Mouse (Mus musculus) spleen, postnatal 36 days (tissue): ENCODE measurements around the gene Palld.

ENCODE experiments used
- DNase-seq, 2 experiments: peaks; one replicate each; pipeline ENCODE4 v3.0.0; 2022; ENCODE audit warnings: low spot score in 2 of 2, mixed read lengths in 1 of 2

Gene Palld

DNA sequence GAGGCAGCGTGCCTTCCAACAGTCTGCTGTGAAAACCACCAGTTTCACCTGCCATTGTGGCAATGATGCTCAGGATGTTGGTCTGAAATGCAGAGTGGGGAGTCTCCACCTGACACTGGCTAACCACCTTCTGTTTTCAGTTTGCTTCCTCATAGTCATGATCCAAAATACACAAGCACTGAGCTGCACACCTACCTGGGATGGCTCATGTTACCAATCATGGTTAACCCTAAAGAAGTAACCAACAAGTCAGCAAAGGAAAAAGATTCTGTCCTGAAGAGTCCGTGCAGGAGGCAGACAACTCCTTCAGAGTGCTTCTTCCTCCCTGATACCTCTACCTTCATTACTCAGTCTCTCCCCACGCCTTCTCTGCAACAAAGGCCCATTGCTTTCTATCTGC is 314.8 kb downstream of the Palld start:
- no peak for DNase-seq

DNA sequence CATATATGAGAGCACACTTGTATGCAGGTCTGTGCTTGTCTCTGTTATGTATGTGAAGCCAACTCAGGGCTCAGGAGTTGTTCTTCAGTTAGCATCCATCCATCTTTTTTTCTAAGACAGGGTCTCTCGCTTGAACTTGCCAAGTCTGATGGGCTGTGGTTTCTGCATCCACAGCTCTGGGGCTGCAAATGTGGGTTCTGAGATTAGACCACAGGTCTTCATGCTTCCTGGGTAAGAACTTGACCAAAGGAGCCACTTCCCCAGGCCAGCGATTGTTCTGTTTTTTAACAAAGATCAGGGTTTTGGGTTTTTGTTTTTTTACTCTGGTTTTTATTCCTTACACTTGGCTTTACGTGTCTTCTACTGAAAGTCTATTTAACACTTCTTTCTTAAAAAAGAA is 316.0 kb downstream of the Palld start:
- no peak for DNase-seq

DNA sequence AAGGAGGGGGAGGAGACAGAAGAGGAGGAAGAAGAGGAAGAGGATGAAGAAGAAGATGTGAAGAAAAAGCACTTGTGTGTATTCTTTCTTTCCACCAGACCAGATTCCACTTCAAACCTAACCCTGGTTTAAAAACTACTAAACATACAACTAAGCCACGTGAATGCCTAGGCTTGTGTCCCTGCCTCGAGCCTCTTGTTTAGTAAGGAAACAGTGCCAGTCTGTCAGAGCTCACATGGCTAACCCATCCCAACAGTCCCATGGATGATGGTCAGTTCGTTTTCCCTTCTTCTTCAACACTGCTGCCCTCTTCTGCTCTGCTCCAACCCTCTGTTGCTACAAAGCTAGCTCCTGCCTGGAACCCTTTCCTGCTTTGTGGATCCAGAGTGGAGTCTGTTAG is 316.7 kb downstream of the Palld start:
- no peak for DNase-seq

DNA sequence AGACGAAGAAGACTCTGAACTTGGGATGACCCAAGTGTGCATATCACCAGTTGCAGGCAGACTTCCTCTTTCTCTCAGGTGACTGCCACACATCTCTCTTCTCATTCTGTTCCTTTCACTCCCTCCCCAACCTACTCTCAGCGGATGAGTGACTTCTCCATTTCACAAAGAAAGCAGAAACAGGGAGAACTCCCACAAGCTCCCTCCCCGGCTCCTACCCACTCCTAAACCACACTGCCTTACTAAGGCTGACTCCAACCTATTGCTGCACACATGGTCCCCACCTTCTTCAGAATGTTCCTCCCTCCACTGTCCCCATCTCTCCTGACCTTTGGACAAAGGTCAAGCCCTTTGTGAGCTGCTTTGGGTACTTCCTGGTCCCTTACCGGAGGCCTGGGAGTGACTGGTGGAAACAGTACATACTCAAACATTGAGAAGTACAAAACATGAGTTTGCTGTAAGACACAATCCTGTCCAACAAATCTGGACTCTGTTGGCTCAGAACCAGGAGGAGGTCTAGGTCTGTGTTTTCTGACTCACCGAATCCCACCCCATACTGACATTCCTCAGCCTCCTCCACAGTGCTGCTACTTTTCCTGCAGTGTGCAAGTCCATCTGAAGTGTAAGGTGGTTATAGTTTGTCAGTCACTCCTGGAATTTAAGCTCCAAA is 317.6 kb downstream of the Palld start:
- DNase-seq: no peak

DNA sequence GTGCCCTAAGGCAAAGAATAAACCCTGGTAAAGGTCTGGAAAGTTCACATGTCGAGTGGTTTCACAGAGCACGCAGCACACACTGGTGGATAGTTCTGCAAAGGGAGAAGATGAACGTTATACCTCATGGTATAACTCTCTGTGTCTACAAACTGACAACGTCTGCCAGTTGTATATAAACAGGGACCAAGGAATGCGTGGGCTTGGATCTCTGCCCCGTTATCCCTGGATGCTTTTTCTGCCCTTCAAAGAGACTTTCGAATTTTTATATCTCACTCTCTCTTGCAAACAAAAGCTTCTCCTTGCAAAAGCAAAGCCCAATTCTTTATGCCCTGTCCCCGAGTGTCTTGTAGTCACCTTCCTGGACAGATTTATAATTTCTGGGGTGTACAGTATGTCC is 319.9 kb downstream of the Palld start:
- no peak for DNase-seq

DNA sequence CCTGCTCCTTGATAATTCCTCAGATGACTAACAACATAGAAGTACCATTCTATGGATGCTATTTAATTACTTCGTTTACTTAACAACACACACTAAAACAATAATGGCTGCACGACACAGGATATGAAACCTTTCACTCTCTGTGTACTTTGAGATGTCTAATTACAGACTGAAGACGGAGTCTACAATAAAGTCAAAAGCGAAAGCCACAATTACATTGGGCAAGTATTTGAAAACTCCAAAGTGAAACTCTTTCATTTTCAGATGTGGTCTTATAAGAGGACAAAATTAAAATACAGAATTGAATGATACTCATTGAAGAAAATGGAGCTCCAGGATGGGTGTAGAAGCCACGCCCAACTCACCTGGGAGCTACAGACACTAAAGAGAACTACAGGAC is 321.2 kb downstream of the Palld start:
- DNase-seq: no peak

DNA sequence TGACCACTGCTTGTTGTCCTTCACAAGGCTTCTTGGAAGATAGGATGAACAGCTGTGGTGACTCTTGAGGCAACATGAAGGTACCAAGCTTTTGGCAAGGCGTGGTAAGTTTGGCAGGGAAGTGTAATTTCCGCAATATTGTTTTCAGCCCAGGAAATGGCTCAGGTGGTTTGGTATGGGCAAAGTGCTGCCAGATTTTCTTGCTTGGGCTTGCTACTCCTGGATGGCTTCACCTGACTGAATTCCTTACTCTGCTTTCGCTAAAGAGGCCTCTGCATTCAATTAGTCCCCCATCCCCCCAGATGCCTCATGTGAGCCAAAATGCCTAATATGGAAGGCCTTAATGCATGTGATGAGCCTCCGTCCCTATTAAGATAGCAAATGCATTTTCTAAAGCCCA is 322.7 kb downstream of the Palld start:
- no peak for DNase-seq

DNA sequence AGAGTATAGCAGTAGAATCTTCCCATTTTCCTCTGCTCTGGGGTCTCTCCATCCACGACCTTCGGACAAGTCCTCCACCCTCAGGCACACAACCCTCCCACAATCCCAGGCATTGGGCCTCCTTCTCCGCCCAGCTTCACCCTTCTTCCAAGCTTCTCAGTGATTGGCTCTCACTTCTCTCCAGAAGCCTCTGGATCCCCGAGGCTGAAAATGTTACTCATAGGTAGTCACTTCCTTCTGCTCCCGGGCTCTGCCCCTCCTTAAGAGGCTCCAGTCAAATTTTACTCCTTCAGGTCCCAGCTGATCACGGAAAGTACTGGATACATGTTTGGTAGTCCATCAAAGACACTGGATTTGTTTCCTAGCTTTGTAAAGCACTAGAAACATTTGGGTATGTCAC is 323.7 kb downstream of the Palld start:
- no peak for DNase-seq

DNA sequence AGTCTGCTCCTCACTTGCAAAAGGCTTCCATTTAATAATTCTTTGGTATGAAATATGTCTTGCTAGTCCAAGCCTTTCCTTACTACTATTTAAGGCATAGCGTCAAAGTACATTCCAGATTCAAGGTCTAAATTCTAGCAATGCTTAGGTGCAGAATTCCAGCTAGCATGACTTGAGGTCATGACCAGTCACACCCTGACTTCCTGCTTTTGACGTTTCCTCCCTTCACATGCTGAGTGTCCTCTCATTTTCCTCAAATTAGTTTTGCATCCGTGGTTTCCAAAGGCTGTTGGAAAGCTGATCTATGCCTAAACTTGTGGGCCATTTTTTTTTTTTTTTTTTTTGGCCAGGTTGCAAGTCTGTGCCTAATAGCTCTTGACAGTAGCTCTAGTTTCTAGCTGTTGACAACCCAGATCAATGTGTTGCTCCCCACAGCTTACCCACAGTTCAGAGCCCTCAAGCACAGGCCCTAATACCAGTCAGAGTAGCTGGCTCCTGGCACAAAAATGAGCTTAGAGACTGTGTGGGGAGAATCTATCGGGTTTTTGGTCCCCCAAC is 327.3 kb downstream of the Palld start:
- no peak for DNase-seq

DNA sequence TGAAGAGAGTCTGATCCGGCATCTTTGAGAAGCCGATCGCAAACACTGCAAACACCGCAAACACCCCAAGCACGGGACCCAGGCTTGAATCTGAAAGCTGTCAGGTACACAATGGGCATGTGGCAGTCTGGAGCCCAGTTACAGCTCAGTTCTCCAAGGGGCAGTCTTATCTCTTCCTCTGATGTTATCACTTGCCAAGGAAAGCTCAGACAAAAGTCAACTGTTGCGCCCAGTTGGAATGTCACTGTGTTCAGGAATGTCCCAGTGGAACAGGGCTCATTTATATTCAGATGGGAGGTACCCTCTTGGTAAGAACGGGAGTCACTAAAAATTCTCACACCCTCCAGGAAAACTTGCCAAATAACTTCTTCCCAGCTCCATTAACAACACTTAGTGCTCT is 328.0 kb downstream of the Palld start:
- no peak for DNase-seq

DNA sequence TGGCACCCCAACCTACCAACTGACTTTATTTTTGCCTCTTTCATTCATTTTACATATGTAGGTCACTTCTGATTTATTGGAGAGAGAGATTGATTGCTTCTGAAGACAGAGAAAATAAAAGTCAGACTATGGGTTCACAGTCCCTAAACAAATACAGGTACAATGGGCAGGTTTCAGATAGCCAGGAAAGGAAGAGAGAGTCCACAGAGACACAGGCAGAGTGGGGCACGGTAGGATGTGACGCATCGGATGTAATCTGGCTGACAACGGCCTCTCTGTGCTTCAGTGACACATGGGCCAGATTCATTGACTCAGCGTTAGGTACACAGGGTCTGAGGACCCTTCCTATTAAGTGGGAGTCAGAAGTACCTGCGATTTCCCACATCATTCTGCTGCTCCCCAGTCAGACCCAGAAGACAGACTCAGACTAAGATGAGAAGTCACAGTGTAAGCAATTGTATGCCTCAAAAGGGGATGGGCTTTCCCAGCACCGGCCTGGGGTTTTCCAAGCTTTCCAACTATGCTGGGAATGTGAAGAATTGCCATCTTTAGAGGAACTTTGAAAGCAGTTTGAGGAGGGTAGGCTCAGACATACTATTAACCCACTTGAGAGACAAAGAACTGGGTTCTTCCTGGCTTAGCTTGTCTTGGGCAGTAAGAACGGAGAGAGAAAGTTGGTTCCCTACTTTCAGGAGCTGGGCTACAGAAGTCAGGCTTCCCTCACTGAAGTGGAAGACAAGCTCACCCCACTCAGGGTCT is 329.1 kb downstream of the Palld start:
- DNase-seq: no peak

DNA sequence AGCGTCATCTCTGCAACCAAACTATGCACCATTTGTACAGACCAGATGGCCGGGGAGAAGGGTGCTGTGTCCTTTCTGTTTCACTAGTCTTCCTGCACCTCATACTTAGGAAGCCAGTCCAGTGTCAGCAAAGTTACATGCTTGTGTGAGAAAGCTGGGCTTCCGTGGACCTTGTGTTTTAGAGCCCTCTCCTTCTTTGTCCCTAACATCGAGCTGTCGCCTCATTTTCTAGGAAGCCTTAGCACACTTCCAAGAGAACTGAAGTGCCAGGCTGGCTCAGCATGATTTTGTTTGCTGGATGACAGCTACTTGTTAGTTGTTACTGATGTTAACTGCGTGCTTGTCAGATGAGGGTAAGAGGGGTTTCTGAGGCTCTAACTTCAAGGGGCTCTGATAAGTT is 329.8 kb downstream of the Palld start:
- DNase-seq: no peak

DNA sequence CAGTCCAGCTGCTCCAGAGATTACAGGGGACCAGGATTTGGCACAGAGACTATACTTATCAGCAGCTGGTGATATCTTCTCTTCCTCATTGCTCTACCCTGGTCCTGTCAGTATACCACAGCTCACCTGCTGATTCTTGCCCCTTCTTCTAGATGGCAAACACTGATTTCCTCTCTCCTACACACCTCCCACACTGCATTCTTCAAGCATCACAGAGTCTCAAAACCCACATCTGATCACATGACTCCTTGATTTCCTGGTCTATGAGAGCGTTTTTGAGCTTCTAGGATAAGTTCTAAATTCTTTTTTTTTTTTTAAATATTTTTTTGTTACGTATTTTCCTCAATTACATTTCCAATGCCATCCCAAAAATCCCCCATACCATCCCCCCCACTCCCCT is 331.9 kb downstream of the Palld start:
- DNase-seq: no peak

DNA sequence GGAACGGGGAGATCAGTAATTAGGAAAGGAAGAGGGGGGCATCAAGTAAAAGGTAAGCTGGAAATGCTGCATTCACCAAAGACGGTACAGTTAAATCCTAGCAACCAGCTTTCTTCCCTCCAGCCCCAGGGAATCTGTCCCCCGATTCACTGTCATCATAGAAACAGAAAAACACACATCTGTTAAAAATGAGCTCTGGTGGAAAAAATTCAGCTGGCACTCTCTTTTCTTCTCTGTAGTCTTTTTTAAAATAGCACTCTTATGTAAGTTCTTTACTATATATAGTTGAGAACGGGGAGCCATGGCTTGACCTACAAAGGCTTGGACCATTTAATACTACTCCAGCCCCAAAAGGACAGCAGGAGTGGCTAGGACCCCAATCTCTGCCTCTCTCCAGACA is 332.8 kb downstream of the Palld start:
- DNase-seq: no peak

DNA sequence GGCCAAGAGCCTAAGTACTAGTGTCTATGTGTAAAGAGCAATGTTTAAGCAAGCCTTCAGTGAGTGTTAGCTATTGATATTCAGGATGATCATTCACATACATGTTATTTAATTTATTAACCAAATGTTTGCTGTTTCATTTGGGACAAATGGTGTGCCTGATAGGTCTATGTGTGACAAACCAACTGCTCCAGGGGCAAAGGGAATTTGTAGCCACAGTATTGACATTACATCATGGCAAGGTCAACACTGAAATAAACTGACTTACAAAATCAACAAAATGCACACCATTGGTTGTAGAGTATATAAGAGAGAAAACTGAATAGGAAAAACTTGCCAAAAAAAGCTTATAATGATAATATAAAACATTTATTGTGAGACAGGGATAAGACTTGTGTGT is 333.3 kb downstream of the Palld start:
- no peak for DNase-seq

DNA sequence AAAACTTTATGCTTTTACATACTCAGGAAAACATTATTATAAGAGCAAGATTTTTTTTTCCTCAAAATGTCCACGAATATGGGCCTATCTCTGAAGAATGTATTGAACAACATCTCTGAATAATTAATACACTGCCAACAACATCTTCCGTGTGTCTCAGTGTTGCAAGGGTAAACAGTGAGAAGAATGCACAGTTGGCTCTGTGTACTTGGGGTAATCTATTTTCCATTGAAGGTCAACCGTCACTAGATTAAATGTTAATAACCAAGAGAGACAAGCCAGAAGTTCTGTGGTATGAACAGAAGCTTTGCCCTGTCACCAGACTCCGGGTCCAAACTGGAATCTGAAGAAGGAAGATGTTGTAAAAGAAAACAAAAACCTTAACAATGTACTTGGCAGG is 339.1 kb downstream of the Palld start:
- no peak for DNase-seq

DNA sequence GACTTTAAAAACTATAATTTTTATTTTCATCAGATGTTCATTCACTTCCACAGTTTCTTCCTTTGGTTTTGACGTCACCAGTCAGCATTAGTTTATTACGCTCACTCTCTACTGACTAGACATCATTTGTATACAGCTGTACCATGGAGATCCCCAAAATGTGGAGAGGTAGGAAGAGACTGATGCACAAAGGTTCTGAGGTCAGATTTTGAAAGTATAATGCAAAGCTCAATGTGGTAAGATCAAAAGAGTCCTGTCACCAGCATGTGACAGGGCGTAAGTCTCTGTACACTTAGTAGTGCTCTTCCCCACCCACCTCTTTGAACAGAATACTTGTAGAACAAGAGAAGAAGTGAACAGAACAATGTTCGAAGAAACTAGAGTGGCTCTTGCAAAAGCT is 339.9 kb downstream of the Palld start:
- no peak for DNase-seq

DNA sequence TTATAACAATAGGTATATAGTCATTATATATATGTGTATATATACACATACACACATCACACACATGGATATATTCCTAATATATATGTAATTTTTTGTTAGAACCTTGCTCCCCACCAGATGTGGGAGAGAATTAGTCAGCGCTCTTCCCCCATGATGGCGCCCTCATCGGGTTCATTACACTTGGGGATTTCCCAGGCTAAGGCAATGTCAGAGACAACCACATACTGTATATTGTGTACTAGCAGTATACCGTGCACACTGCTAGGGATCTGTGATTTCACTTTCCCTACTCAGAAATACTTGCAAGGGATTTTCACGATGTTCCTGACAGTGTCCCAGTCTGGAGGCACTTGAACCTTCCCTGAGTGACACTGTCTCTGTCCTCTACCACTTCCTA is 341.3 kb downstream of the Palld start:
- no peak for DNase-seq

DNA sequence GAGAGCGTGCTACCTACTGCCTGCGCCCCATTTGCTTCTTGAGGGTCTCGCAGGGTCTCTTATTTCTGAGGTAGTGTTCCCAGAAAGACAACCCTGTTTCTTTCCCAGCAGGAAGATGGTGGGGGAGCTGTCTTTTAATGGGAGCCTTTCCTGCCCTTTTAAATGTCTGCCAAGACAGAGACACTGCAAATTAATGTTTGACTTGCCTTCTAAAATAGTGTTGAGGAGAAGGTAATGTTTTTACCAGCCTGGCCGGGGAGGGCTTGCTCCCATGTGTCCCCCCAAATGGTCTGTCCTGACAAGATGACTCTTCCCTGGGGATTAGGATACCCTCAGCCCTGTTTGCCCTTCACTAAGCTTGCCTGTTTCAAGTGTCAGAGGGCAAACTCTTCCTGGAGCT is 342.5 kb downstream of the Palld start:
- no peak for DNase-seq

DNA sequence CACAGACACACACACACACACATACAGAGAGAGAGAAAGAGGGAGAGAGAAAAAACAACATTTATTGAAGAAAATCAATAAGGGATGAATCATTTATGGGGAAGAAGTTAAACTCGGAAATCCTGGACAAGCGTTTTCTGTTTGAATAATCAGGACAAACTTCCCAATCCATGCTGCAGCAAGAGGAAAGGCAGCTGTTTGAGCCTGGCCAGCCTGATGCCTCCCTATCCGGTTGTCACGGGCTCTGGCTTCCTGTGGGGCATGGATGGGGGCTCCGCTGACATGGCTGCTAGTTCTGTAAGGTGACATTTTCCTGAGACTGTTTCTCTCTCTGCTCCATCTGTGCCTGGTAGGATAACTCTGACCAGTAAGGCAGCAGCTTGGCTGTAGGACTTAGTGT is 343.0 kb downstream of the Palld start:
- DNase-seq: no peak

DNA sequence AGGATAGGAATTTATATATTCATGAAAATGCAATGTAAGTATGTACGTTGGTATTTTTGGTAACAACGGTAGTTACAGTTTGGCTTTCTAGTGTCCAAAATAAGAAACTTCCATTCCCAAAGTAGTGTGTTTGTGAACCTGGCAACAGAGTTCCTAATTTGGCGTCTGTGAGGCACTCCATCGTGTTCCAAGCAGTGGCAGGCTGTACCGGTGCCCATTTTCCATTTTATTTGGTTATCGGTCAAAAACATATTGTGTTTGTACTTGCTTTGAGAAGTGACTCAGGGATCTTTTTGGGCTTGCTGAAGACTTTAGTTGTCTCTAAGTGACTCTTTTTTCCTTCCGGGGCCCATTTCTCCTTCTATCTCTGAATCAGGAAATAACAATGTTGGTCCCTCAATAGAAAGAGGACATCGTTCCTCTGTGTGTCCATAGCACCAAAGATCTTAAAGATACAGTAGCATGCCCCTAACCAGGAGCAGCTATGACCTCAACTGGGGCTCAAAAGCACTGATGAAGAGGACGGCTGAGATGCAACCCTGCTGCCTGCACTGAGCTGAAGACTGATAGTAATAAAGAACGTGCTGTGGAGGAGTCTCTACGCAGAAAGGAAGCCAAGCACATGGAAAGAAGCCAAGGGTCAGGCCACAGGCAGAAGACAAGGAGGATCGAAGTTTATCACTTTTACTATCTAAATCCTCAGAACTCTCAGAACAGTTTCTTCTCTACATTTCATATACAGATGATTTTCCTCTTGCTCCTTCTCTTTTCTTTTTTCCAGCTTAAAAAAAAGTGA is 344.2 kb downstream of the Palld start:
- no peak for DNase-seq

DNA sequence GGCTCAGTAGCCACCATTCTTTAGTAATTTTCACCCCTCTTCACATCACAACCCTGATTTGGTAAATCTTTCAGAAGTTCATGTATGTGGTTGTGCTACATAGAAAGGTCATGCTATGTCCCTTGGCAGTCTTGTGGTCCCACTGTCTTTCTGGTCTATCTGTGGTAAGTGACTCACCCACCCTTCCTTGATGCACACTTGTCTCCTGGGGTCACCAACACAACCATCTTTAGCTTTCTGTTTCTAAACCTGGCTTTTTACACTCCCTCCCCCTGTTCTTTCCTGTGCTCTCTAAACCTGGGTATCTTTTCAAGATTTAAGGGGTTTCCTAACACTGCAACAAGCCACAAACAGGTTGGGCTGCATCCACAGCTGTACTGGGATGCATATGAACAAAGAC is 345.5 kb downstream of the Palld start:
- no peak for DNase-seq

DNA sequence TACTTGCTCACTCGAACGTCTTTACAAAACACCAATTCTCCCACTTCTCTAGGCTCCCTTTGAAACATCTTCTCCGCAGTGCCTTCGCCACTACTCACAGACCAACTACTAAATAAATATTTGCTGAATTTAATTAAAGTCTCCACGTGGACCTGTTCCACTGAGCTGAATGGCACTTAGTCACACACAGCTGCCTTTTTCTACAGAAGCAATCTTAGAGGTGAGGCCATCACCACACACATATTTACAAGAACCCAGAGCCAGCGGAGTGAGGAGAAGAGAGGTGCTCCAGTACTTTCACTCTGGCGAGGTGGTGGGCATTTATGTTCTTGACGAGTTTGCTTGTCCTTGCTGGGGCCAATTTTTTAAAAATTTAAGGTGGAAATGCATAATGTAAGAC is 346.3 kb downstream of the Palld start:
- DNase-seq: no peak
